Mouse (Mus musculus) embryonic facial prominence, embryonic 15.5 days (tissue): ENCODE results near the gene Pitx3. TPM values are rescaled to one million over a fixed set of nuclear protein-coding genes. Genes with fewer than 3 reads are reported as not detected.
"Not testable (repeated sequence)": the region's sequence is repeated elsewhere in the genome, so short reads cannot be mapped to it uniquely, and the experiment has no call there.

Experiments
- ATAC-seq: fragments of 200-750 bp; cut with Nextera tagmentation; 2 replicates; pipeline ENCODE4 v1.8.0; 2017; ENCODE audit warnings: low read depth, moderate TSS enrichment; ENCODE audit not compliant: insufficient number of reproducible peaks, low FRiP score, low TSS enrichment
- H3K27ac ChIP-seq: fragments of 300-500 bp; sonication (generic); replicated peaks from 2 replicates; pipeline ENCODE4 v1.5.1; 2015; ENCODE audit warnings: mild to moderate bottlenecking, inconsistent platforms
- H3K27me3 ChIP-seq: fragments of 300-500 bp; sonication (generic); 2 replicates; pipeline ENCODE4 v1.6.1; 2015; ENCODE audit warnings: inconsistent platforms
- H3K36me3 ChIP-seq: fragments of 300-500 bp; sonication (generic); 2 replicates; pipeline ENCODE4 v1.6.1; 2015; ENCODE audit warnings: mild to moderate bottlenecking, inconsistent platforms
- H3K4me1 ChIP-seq: fragments of 300-500 bp; sonication (generic); 2 replicates; pipeline ENCODE4 v1.6.1; 2015; ENCODE audit warnings: inconsistent platforms
- H3K4me2 ChIP-seq: fragments of 300-500 bp; sonication (generic); replicated peaks from 2 replicates; pipeline ENCODE4 v1.6.1; 2015; ENCODE audit warnings: mild to moderate bottlenecking, inconsistent platforms
- H3K4me3 ChIP-seq: fragments of 300-500 bp; sonication (generic); replicated peaks from 2 replicates; pipeline ENCODE4 v1.5.1; 2015; ENCODE audit warnings: mild to moderate bottlenecking, inconsistent platforms
- H3K9ac ChIP-seq: fragments of 300-500 bp; sonication (generic); 2 replicates; pipeline ENCODE4 v1.6.1; 2015; ENCODE audit warnings: inconsistent platforms
- H3K9me3 ChIP-seq: fragments of 300-500 bp; sonication (generic); replicated peaks from 2 replicates; pipeline ENCODE4 v1.6.1; 2016; ENCODE audit warnings: inconsistent platforms
- WGBS: fragments of 180-500 bp; shearing (Covaris S2); methylation state at CpG from one replicate; pipeline ENCODE4 v1.1.7; 2015; 5-methylcytosine and 5-hydroxymethylcytosine counted together
- polyA plus RNA-seq: library from polyadenylated mRNA; unstranded; fragments of >200 nt; fragmentation: Nextera tagmentation; extraction: Ambion mirVana; gene quantifications from 2 replicates; pipeline ENCODE4 v1.2.1, GENCODE M21; 2015

Gene Pitx3
- 10.4 and 12.4 TPM in 2 replicates for polyA plus RNA-seq

- peak within 1 kb of the TSS; percentile 9; the same call in 1 of the 2 replicates for H3K27ac ChIP-seq
- WGBS: 1% methylated on average over 47 of the region's 47 CpGs
- peaks cover 20% of the 10 kb centered on the region for H3K4me1 ChIP-seq
- 0 out of 2 replicates have a peak within 1 kb of the TSS, but pooled peaks have one; percentile 15 for H3K9ac ChIP-seq
- peak within 1 kb of the TSS; percentile 53 for H3K4me3 ChIP-seq
- H3K4me2 ChIP-seq: peak within 1 kb of the TSS; percentile 96
- no peaks in the 10 kb centered on the region for H3K36me3 ChIP-seq
- H3K9me3 ChIP-seq: no peaks in the 10 kb centered on the region
- H3K27me3 ChIP-seq: peaks cover 76% of the 10 kb centered on the region
- no peak for ATAC-seq
Measured at GRCm38 (mm10) chr19:46147511-46148371, at the start of gene Pitx3. Gene Pitx3, minus strand, starts transcription at chr19:46148326.

DNA sequence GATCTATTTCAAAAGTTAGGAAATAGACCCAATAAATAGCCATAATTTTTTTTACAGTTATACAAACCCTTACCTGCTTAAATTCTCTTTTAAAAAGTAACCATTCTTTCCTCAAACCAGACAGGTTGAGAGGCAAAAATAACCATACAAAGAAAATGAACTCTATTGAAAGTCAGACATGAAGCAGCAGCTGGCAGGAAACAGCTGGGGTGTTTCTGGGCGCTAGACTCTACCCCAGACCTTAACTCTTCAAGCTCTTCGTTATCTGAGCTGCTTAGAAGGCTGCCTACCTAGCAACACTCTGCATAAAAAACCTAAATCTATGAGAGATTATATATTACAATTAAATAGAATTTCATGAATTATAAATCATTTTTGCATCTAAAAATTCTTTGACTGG lies 39.1 kb upstream of the Pitx3 start:
- Histone ChIP-seq H3K4me3 (no peak overlapping the region), H3K4me1 (0 out of 2 replicates have a peak, but pooled peaks cover 4% of the 10 kb centered on the region), H3K27ac (no peak overlapping the region), H3K4me2 (no peak overlapping the region), H3K9me3 (no peaks in the 10 kb centered on the region), H3K36me3 (peaks cover 4% of the 10 kb centered on the region), H3K27me3 (no peaks in the 10 kb centered on the region), H3K9ac (no peak overlapping the region)
- no peak for ATAC-seq
- 71% methylated on average over 2 of the region's 2 CpGs for WGBS

DNA sequence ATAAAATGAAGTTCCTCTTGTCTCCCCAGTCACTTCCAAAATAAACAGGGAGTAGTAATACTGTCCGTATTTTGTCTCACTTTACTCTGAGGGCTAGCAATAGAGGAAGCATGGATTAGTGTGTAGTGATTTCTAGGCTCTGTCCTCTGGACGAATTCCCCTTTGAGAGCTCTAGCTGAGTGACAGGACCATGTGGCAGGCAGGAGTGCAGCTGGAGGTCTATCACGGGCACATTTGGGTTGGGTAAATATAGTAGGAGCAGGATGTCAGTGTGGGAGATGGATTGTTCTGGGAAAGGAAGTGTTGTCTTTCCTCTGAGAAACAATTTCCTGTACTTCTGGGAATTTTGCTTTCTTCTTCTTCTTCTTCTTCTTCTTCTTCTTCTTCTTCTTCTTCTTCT lies 38.5 kb upstream of the Pitx3 start:
- Histone ChIP-seq H3K27me3 (no peaks in the 10 kb centered on the region), H3K27ac (no peak overlapping the region; the same call in 1 of the 2 replicates), H3K9ac (no peak overlapping the region), H3K4me2 (no peak overlapping the region), H3K36me3 (peaks cover 6% of the 10 kb centered on the region), H3K9me3 (no peaks in the 10 kb centered on the region), H3K4me3 (no peak overlapping the region), H3K4me1 (0 out of 2 replicates have a peak, but pooled peaks cover 4% of the 10 kb centered on the region)
- ATAC-seq: no peak
- 38% methylated on average over 3 of the region's 3 CpGs for WGBS

GRCm38 (mm10) chr19:46182241-46182640 lies 34.1 kb upstream of the Pitx3 start:
- Histone ChIP-seq H3K36me3 (peaks cover 6% of the 10 kb centered on the region), H3K4me1 (no peaks in the 10 kb centered on the region), H3K27me3 (no peaks in the 10 kb centered on the region), H3K27ac (no peak overlapping the region), H3K9ac (no peak overlapping the region), H3K9me3 (no peaks in the 10 kb centered on the region), H3K4me3 (no peak overlapping the region), H3K4me2 (no peak overlapping the region)
- ATAC-seq: no peak
- 95% methylated on average over 3 of the region's 3 CpGs for WGBS

- H3K36me3 ChIP-seq: peaks cover 6% of the 10 kb centered on the region
- no peak overlapping the region for H3K4me3 ChIP-seq
- H3K4me1 ChIP-seq: no peaks in the 10 kb centered on the region
- H3K4me2 ChIP-seq: no peak overlapping the region
- no peak for ATAC-seq
- H3K27me3 ChIP-seq: no peaks in the 10 kb centered on the region
- no peaks in the 10 kb centered on the region for H3K9me3 ChIP-seq
- H3K27ac ChIP-seq: no peak overlapping the region
- H3K9ac ChIP-seq: no peak overlapping the region
- 87% methylated on average over 2 of the region's 2 CpGs for WGBS
Measured at GRCm38 (mm10) chr19:46180274-46180673, 32.1 kb upstream of the Pitx3 start.

DNA sequence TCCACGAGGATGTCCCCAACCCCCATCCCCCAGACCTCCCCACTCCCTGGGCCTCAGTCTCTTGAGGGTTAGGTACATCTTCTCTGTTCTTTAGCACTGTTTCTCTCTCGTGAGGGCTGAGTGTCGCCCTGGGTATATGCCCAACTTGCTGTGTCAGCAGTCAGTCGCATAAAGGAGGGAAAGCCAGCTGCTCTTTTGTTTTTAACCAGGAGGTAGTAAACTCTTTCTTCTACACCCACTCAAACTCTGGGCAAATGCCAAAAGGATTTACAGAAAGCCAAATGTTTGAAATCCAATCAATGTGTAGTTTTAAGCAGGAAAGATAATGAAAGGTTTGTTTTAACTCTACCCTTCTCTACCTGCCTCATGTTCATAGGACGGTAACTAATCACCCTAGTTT lies 28.9 kb upstream of the Pitx3 start:
- peaks cover 7% of the 10 kb centered on the region; the same call in 1 of the 2 replicates for H3K36me3 ChIP-seq
- H3K9ac ChIP-seq: no peak overlapping the region
- H3K4me3 ChIP-seq: no peak overlapping the region
- 52% methylated on average over 5 of the region's 5 CpGs for WGBS
- H3K9me3 ChIP-seq: no peaks in the 10 kb centered on the region
- H3K27me3 ChIP-seq: no peaks in the 10 kb centered on the region
- no peak overlapping the region for H3K4me2 ChIP-seq
- H3K4me1 ChIP-seq: no peaks in the 10 kb centered on the region
- H3K27ac ChIP-seq: no peak overlapping the region
- no peak for ATAC-seq

GRCm38 (mm10) chr19:46175173-46175572 lies 27.0 kb upstream of the Pitx3 start:
- Histone ChIP-seq H3K9ac (no peak overlapping the region), H3K4me1 (no peaks in the 10 kb centered on the region), H3K27me3 (no peaks in the 10 kb centered on the region), H3K9me3 (no peaks in the 10 kb centered on the region), H3K27ac (no peak overlapping the region), H3K4me3 (no peak overlapping the region), H3K4me2 (no peak overlapping the region), H3K36me3 (peaks cover 21% of the 10 kb centered on the region)
- no peak for ATAC-seq

- Histone ChIP-seq H3K27ac (no peak overlapping the region), H3K4me3 (no peak overlapping the region), H3K4me1 (no peaks in the 10 kb centered on the region; the same call in 1 of the 2 replicates), H3K9ac (no peak overlapping the region), H3K9me3 (no peaks in the 10 kb centered on the region), H3K36me3 (peaks cover 24% of the 10 kb centered on the region), H3K27me3 (no peaks in the 10 kb centered on the region), H3K4me2 (no peak overlapping the region)
- ATAC-seq: no peak
- 79% methylated on average over 5 of the region's 5 CpGs for WGBS
Measured at GRCm38 (mm10) chr19:46172541-46172940, 24.4 kb upstream of the Pitx3 start.

DNA sequence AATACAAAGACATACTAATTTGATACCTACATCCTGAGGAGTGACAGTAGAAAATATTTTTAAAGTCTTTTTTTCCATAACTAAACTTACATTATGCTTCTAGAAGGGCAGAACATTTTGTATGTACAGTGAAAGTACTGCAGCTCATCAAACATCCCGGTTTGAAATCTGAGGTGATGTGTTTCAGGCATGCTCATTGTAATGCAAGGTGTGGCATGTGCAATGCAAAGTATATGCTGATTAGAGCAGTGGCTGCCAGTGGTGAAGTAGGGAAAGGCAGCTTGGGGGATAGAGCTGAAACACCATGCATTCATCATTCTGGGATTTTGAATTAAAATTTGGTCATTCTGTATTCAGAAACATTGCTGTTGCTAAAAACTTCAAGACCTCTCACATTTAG lies 21.8 kb upstream of the Pitx3 start:
- 52% methylated on average over 1 of the region's 1 CpGs for WGBS
- Histone ChIP-seq H3K4me2 (no peak overlapping the region), H3K9ac (no peak overlapping the region), H3K4me3 (no peak overlapping the region), H3K27ac (no peak overlapping the region), H3K4me1 (no peaks in the 10 kb centered on the region; the same call in 1 of the 2 replicates), H3K27me3 (no peaks in the 10 kb centered on the region), H3K36me3 (peaks cover 42% of the 10 kb centered on the region), H3K9me3 (no peaks in the 10 kb centered on the region)
- ATAC-seq: no peak

- 84% methylated on average over 3 of the region's 3 CpGs for whole genome bisulfite sequencing
- Histone ChIP-seq H3K9ac (no peak overlapping the region), H3K27me3 (no peaks in the 10 kb centered on the region), H3K9me3 (no peaks in the 10 kb centered on the region), H3K4me2 (no peak overlapping the region), H3K4me3 (no peak overlapping the region), H3K4me1 (no peaks in the 10 kb centered on the region; the same call in 1 of the 2 replicates), H3K27ac (no peak overlapping the region), H3K36me3 (peaks cover 47% of the 10 kb centered on the region)
- no peak for ATAC-seq
Measured at GRCm38 (mm10) chr19:46169396-46169795, 21.3 kb upstream of the Pitx3 start.

GRCm38 (mm10) chr19:46167169-46167568 lies 19.0 kb upstream of the Pitx3 start:
- H3K4me2 ChIP-seq, ATAC-seq, H3K27ac ChIP-seq, H3K4me1 ChIP-seq, H3K27me3 ChIP-seq, H3K4me3 ChIP-seq, H3K9me3 ChIP-seq, H3K9ac ChIP-seq: not testable (repeated sequence)
- 95% methylated on average over 1 of the region's 2 CpGs for WGBS
- peaks cover 51% of the 10 kb centered on the region for H3K36me3 ChIP-seq
